Mouse (Mus musculus) limb, embryonic 13.5 days (tissue): Measurements from ENCODE around the gene Lonp2. TPM values are rescaled to one million over a fixed set of nuclear protein-coding genes. Genes with fewer than 3 reads are reported as not detected.

Source experiments
- ATAC-seq: fragments of 200-750 bp; cut with Nextera tagmentation; 2 replicates; pipeline ENCODE4 v1.8.0; 2017; ENCODE audit warnings: low read depth, moderate number of reproducible peaks, moderate TSS enrichment; ENCODE audit not compliant: low FRiP score
- H3K27ac ChIP-seq: fragments of 300-500 bp; sonication (generic); 2 replicates; pipeline ENCODE4 v1.5.1; 2015; ENCODE audit warnings: inconsistent platforms, mild to moderate bottlenecking, moderate library complexity
- H3K27me3 ChIP-seq: fragments of 300-500 bp; sonication (generic); 2 replicates; pipeline ENCODE4 v1.6.1; 2015; ENCODE audit warnings: mild to moderate bottlenecking, inconsistent platforms
- H3K36me3 ChIP-seq: fragments of 300-500 bp; sonication (generic); 2 replicates; pipeline ENCODE4 v1.6.1; 2015; ENCODE audit warnings: inconsistent platforms, mild to moderate bottlenecking, moderate library complexity
- H3K4me1 ChIP-seq: fragments of 300-500 bp; sonication (generic); 2 replicates; pipeline ENCODE4 v1.6.1; 2015; ENCODE audit warnings: inconsistent platforms
- H3K4me2 ChIP-seq: fragments of 300-500 bp; sonication (generic); replicated peaks from 2 replicates; pipeline ENCODE4 v1.6.1; 2015; ENCODE audit warnings: inconsistent platforms, mild to moderate bottlenecking, moderate library complexity
- H3K4me3 ChIP-seq: fragments of 300-500 bp; sonication (generic); 2 replicates; pipeline ENCODE4 v1.5.1; 2015; ENCODE audit warnings: moderate library complexity, mild to moderate bottlenecking, inconsistent platforms
- H3K9ac ChIP-seq: fragments of 300-500 bp; sonication (generic); 2 replicates; pipeline ENCODE4 v1.6.1; 2015; ENCODE audit warnings: mild to moderate bottlenecking, inconsistent platforms
- H3K9me3 ChIP-seq: fragments of 300-500 bp; sonication (generic); 2 replicates; pipeline ENCODE4 v1.6.1; 2016; ENCODE audit warnings: inconsistent platforms
- WGBS: fragments of 180-500 bp; shearing (Covaris S2); methylation state at CpG from one replicate; pipeline ENCODE4 v1.1.7; 2015; 5-methylcytosine and 5-hydroxymethylcytosine counted together
- polyA plus RNA-seq: library from polyadenylated mRNA; unstranded; fragments of >200 nt; fragmentation: Nextera tagmentation; extraction: Ambion mirVana; gene quantifications from 2 replicates; pipeline ENCODE4 v1.2.1, GENCODE M21; 2015

Lonp2 gene
- polyA plus RNA-seq, 1 experiment from 2014 or later, result 58.8 TPM

- Histone ChIP-seq H3K4me1 (no peaks in the 10 kb centered on the region), H3K4me2 (no peak overlapping the region), H3K9ac (no peak overlapping the region), H3K4me3 (no peak overlapping the region), H3K27ac (no peak overlapping the region), H3K27me3 (no peaks in the 10 kb centered on the region), H3K9me3 (no peaks in the 10 kb centered on the region), H3K36me3 (no peaks in the 10 kb centered on the region)
- no peak for ATAC-seq
- 82% methylated on average over 3 of the region's 3 CpGs for WGBS
Measured at GRCm38 (mm10) chr8:86594159-86594796, 29.6 kb upstream of the Lonp2 start.

- no peak for ATAC-seq
- Histone ChIP-seq H3K4me1 (no peaks in the 10 kb centered on the region), H3K4me3 (no peak overlapping the region), H3K4me2 (no peak overlapping the region), H3K9ac (no peak overlapping the region), H3K27me3 (no peaks in the 10 kb centered on the region), H3K36me3 (no peaks in the 10 kb centered on the region), H3K27ac (no peak overlapping the region), H3K9me3 (no peaks in the 10 kb centered on the region)
- 81% methylated on average over 5 of the region's 5 CpGs for WGBS
Measured at GRCm38 (mm10) chr8:86595671-86596070, 28.2 kb upstream of the Lonp2 start.

- Histone ChIP-seq H3K27ac (no peak overlapping the region), H3K4me1 (no peaks in the 10 kb centered on the region), H3K27me3 (no peaks in the 10 kb centered on the region), H3K4me2 (no peak overlapping the region), H3K4me3 (no peak overlapping the region), H3K36me3 (no peaks in the 10 kb centered on the region), H3K9ac (no peak overlapping the region), H3K9me3 (no peaks in the 10 kb centered on the region)
- no peak for ATAC-seq
- 85% methylated on average over 7 of the region's 7 CpGs for WGBS
Measured at GRCm38 (mm10) chr8:86597681-86598080, 26.2 kb upstream of the Lonp2 start.

GRCm38 (mm10) chr8:86599299-86599698 is 24.5 kb upstream of the Lonp2 start:
- H3K27ac ChIP-seq, result no peak overlapping the region
- no peak overlapping the region for H3K4me2 ChIP-seq
- H3K36me3 ChIP-seq, result no peaks in the 10 kb centered on the region
- H3K4me1 ChIP-seq, result peaks cover 4% of the 10 kb centered on the region; the same call in 1 of the 2 replicates
- ATAC-seq, result no peak
- H3K27me3 ChIP-seq, result no peaks in the 10 kb centered on the region
- no peak overlapping the region for H3K4me3 ChIP-seq
- H3K9me3 ChIP-seq, result no peaks in the 10 kb centered on the region
- H3K9ac ChIP-seq, result no peak overlapping the region
- 91% methylated on average over 6 of the region's 6 CpGs for WGBS

GRCm38 (mm10) chr8:86600311-86600710 is 23.5 kb upstream of the Lonp2 start:
- no peaks in the 10 kb centered on the region for H3K27me3 ChIP-seq
- H3K27ac ChIP-seq, result no peak overlapping the region
- no peaks in the 10 kb centered on the region for H3K9me3 ChIP-seq
- H3K4me2 ChIP-seq, result no peak overlapping the region
- no peaks in the 10 kb centered on the region for H3K36me3 ChIP-seq
- H3K4me1 ChIP-seq, result peaks cover 4% of the 10 kb centered on the region; the same call in 1 of the 2 replicates
- 81% methylated on average over 3 of the region's 3 CpGs for WGBS
- H3K4me3 ChIP-seq, result no peak overlapping the region
- no peak overlapping the region for H3K9ac ChIP-seq
- ATAC-seq, result no peak

GRCm38 (mm10) chr8:86603174-86603573 is 20.7 kb upstream of the Lonp2 start:
- Histone ChIP-seq H3K36me3 (no peaks in the 10 kb centered on the region), H3K4me1 (peaks cover 4% of the 10 kb centered on the region; the same call in 1 of the 2 replicates), H3K27me3 (no peaks in the 10 kb centered on the region), H3K4me2 (no peak overlapping the region), H3K9ac (no peak overlapping the region), H3K27ac (no peak overlapping the region), H3K9me3 (no peaks in the 10 kb centered on the region), H3K4me3 (no peak overlapping the region)
- ATAC-seq, result no peak
- 63% methylated on average over 2 of the region's 2 CpGs for WGBS

GRCm38 (mm10) chr8:86604676-86605075 is 19.2 kb upstream of the Lonp2 start:
- Histone ChIP-seq H3K27ac (no peak overlapping the region), H3K36me3 (no peaks in the 10 kb centered on the region), H3K9me3 (no peaks in the 10 kb centered on the region), H3K27me3 (no peaks in the 10 kb centered on the region), H3K4me1 (peaks cover 4% of the 10 kb centered on the region; the same call in 1 of the 2 replicates), H3K4me2 (no peak overlapping the region), H3K4me3 (no peak overlapping the region), H3K9ac (no peak overlapping the region)
- ATAC-seq, result no peak
- 81% methylated on average over 3 of the region's 3 CpGs for whole genome bisulfite sequencing

GRCm38 (mm10) chr8:86613798-86614197 is 10.0 kb upstream of the Lonp2 start:
- WGBS, result 76% methylated on average over 2 of the region's 2 CpGs
- no peak for ATAC-seq

GRCm38 (mm10) chr8:86615095-86615769 is 8.6 kb upstream of the Lonp2 start:
- Histone ChIP-seq H3K4me2 (no peak overlapping the region), H3K27me3 (no peaks in the 10 kb centered on the region), H3K36me3 (no peaks in the 10 kb centered on the region), H3K27ac (no peak overlapping the region), H3K9ac (no peak overlapping the region), H3K9me3 (no peaks in the 10 kb centered on the region), H3K4me1 (no peaks in the 10 kb centered on the region), H3K4me3 (no peak overlapping the region)
- ATAC-seq, result no peak
- 90% methylated on average over 6 of the region's 6 CpGs for WGBS

More at GRCm38 (mm10) chr8:86613798-86614197, 10.0 kb upstream of the Lonp2 start:
- H3K4me2 ChIP-seq, result no peak overlapping the region
- no peaks in the 10 kb centered on the region for H3K9me3 ChIP-seq
- H3K4me3 ChIP-seq, result no peak overlapping the region
- H3K36me3 ChIP-seq, result no peaks in the 10 kb centered on the region
- no peaks in the 10 kb centered on the region for H3K4me1 ChIP-seq
- H3K27me3 ChIP-seq, result no peaks in the 10 kb centered on the region
- no peak overlapping the region for H3K27ac ChIP-seq
- no peak overlapping the region for H3K9ac ChIP-seq

GRCm38 (mm10) chr8:86617759-86618387 is 6.0 kb upstream of the Lonp2 start:
- no peak for ATAC-seq
- no peaks in the 10 kb centered on the region for H3K9me3 ChIP-seq
- no peak overlapping the region for H3K27ac ChIP-seq
- no peaks in the 10 kb centered on the region for H3K27me3 ChIP-seq
- WGBS, result 76% methylated on average over 7 of the region's 7 CpGs
- no peak overlapping the region for H3K9ac ChIP-seq
- H3K36me3 ChIP-seq, result no peaks in the 10 kb centered on the region
- H3K4me2 ChIP-seq, result no peak overlapping the region
- no peaks in the 10 kb centered on the region for H3K4me1 ChIP-seq
- no peak overlapping the region for H3K4me3 ChIP-seq

- Histone ChIP-seq H3K36me3 (no peaks in the 10 kb centered on the region), H3K4me2 (peak overlapping the region; percentile 85), H3K27me3 (no peaks in the 10 kb centered on the region), H3K27ac (peak overlapping the region; percentile 75; the same call in 1 of the 2 replicates), H3K9ac (peak overlapping the region; percentile 67), H3K4me3 (peak overlapping the region; percentile 90), H3K4me1 (peaks cover 10% of the 10 kb centered on the region), H3K9me3 (no peaks in the 10 kb centered on the region)
- 2% methylated on average over 14 of the region's 14 CpGs for WGBS
- ATAC-seq, result no peak
Measured at GRCm38 (mm10) chr8:86623551-86623910, 312 bp upstream of the Lonp2 start.

GRCm38 (mm10) chr8:86624915-86625314 is 1.1 kb downstream of the Lonp2 start:
- Histone ChIP-seq H3K4me2 (peak overlapping the region; percentile 85), H3K4me1 (peaks cover 10% of the 10 kb centered on the region), H3K27me3 (no peaks in the 10 kb centered on the region), H3K9ac (peak overlapping the region; percentile 82), H3K27ac (no peak overlapping the region), H3K9me3 (no peaks in the 10 kb centered on the region), H3K36me3 (no peaks in the 10 kb centered on the region), H3K4me3 (peak overlapping the region; percentile 90)
- ATAC-seq, result no peak
- WGBS, result 52% methylated on average over 7 of the region's 7 CpGs
